Mouse (Mus musculus): ENCODE results near the gene Gpr26.

- TF ChIP-seq GATA1 (IDR thresholded peaks at IDR 0.05; ENCODE audit: borderline replicate concordance, low read length): no peak
- no peak for TF ChIP-seq FLI1 (IDR thresholded peaks at IDR 0.05; ENCODE audit: low read length)
These were observed at the start of gene Gpr26 for GRCm38 (mm10) chr7:131966023-131966915.
